Mouse (Mus musculus) heart, postnatal 36 days (tissue): ENCODE results near the gene Ifna14. TPM values are rescaled to one million over a fixed set of nuclear protein-coding genes. Genes with fewer than 3 reads are reported as not detected.
"Not testable (repeated sequence)": the region's sequence is repeated elsewhere in the genome, so short reads cannot be mapped to it uniquely, and the experiment has no call there.

ENCODE experiments used
- DNase-seq, 2 experiments: peaks; one replicate each; pipeline ENCODE4 v3.0.0; 2021 to 2022
- intact Hi-C: fragments of 180-260 bp; cut with DNase I; formaldehyde crosslinking; loops from one replicate; pipeline ENCODE4 v1.15.1; 2025
- total RNA-seq, 2 experiments: library from RNA; stranded (reverse); gene quantifications; 2 replicates each; pipeline ENCODE4 v1.2.3; 2021

The Ifna14 gene
- not detected for total RNA-seq

GRCm38 (mm10) chr4:88571698-88572097 is at the start of gene Ifna14:
Gene Ifna14 (minus strand): TSS chr4:88571798.
- DNase-seq = no peak
- intact Hi-C loops = no loop called here

- intact Hi-C loops = no loop called here
Observed at GRCm38 (mm10) chr4:88603276-88603675, 31.7 kb upstream of the Ifna14 start, which contains the start of gene Ifna12. Gene Ifna12 (minus strand): TSS chr4:88603376.

GRCm38 (mm10) chr4:88592285-88592684 is 20.7 kb upstream of the Ifna14 start, which contains the start of gene Ifna9:
Gene Ifna9 (minus strand): TSS chr4:88592385.
- no peak for DNase-seq
- intact Hi-C loops = no loop called here

More at GRCm38 (mm10) chr4:88603276-88603675, 31.7 kb upstream of the Ifna14 start, which contains the start of gene Ifna12:
- no peak for DNase-seq

- no peak for DNase-seq
- intact Hi-C loops = no loop called here
Observed at GRCm38 (mm10) chr4:88561791-88562190, 9.8 kb downstream of the Ifna14 start.

GRCm38 (mm10) chr4:88558145-88558544 is 13.5 kb downstream of the Ifna14 start, which contains the start of gene Ifna15:
Gene Ifna15 (minus strand): TSS chr4:88558245.
- DNase-seq, intact Hi-C loops: not testable (repeated sequence)

- intact Hi-C loops = loop anchor here (2.0 kb wide), 1 partner anchor 90 kb away; no protein-coding TSS in a partner anchor
- DNase-seq = peak; percentile 74 to 83
Observed at GRCm38 (mm10) chr4:88550161-88550945, 21.2 kb downstream of the Ifna14 start.

GRCm38 (mm10) chr4:88547986-88548385 is 23.6 kb downstream of the Ifna14 start:
- intact Hi-C loops = loop anchor here (5.0 to 10.0 kb wide), 2 partner anchors 453 to 1181 kb away; partner anchors contain the start of gene Focad

GRCm38 (mm10) chr4:88543649-88544234 is 27.9 kb downstream of the Ifna14 start:
- intact Hi-C loops = loop anchor here (1.0 to 10.0 kb wide), 6 partner anchors 20 to 756 kb away; partner anchors contain the start of gene Focad
- no peak for DNase-seq

More at GRCm38 (mm10) chr4:88547986-88548385, 23.6 kb downstream of the Ifna14 start:
- DNase-seq = no peak

- intact Hi-C loops = no loop called here
- peak; percentile 41 to 58 for DNase-seq
Observed at GRCm38 (mm10) chr4:88537328-88537727, 34.3 kb downstream of the Ifna14 start.

GRCm38 (mm10) chr4:88536640-88537039 is 35.0 kb downstream of the Ifna14 start:
- DNase-seq = peak in 1 of 2 experiments; percentile 35
- intact Hi-C loops = no loop called here

GRCm38 (mm10) chr4:88535742-88536141 is 35.9 kb downstream of the Ifna14 start:
- DNase-seq = no peak
- intact Hi-C loops = no loop called here

GRCm38 (mm10) chr4:88534903-88535302 is 36.7 kb downstream of the Ifna14 start:
- no peak for DNase-seq
- intact Hi-C loops = no loop called here

- intact Hi-C loops = no loop called here
- DNase-seq = no peak
Observed at GRCm38 (mm10) chr4:88533499-88533898, 38.1 kb downstream of the Ifna14 start.

- no peak for DNase-seq
- intact Hi-C loops = no loop called here
Observed at GRCm38 (mm10) chr4:88530892-88531291, 40.7 kb downstream of the Ifna14 start.

GRCm38 (mm10) chr4:88530271-88530670 is 41.3 kb downstream of the Ifna14 start:
- intact Hi-C loops = no loop called here
- no peak for DNase-seq

GRCm38 (mm10) chr4:88526379-88527049 is 45.1 kb downstream of the Ifna14 start:
- intact Hi-C loops = no loop called here
- no peak for DNase-seq

GRCm38 (mm10) chr4:88525393-88525792 is 46.2 kb downstream of the Ifna14 start:
- intact Hi-C loops = no loop called here
- no peak for DNase-seq

- intact Hi-C loops = loop anchor here (1.0 kb wide), 1 partner anchor 20 kb away; no protein-coding TSS in a partner anchor
- peak; percentile 30 to 57 for DNase-seq
Observed at GRCm38 (mm10) chr4:88523241-88523640, 48.4 kb downstream of the Ifna14 start.

- no peak for DNase-seq
- intact Hi-C loops = loop anchor here (1.0 kb wide), 1 partner anchor 21 kb away; no protein-coding TSS in a partner anchor
Observed at GRCm38 (mm10) chr4:88522674-88523073, 48.9 kb downstream of the Ifna14 start, which contains the start of gene Ifnb1. Gene Ifnb1 (minus strand): TSS chr4:88522774.
